Mouse (Mus musculus): ENCODE data around the gene Pdzrn4. TPM values are rescaled to one million over a fixed set of nuclear protein-coding genes. Genes with fewer than 3 reads are reported as not detected.

Gene Pdzrn4
- polyA plus RNA-seq, 1 experiment from 2014 or later: 1.9 TPM

DNA sequence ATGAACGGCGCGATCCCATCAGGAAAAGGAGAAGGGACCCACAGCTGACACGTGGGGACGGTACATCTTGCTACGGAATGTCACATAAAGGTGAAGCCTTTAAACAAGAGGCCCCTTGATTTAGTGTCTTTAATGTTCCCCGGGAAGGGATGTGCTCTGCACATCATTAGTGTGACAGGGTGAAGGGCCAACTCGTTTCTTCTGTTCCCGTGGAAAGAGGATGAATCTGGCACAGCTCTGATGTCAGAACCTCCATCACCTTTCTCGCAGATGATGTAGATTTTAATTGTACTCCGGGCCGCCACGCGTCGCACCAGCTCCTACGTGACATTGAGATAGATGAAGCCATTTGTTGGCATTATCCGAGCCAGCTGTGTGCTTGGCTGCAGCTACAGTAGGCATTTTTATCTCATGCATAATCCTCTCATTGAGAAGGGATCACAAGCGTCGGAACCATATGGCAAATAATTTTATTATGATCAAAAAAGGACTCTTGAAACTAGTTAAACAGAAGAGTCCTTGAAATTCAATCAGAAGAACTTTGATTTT lies 124.1 kb downstream of the Pdzrn4 start:
- 21% methylated on average over 19 of the region's 19 CpGs for WGBS
- Histone ChIP-seq H3K36me3 (ENCODE audit: control insufficient read depth, insufficient read depth, low read length) (no peaks in the 10 kb centered on the region), H3K9ac (ENCODE audit: low read depth, low read length) (no peak overlapping the region), H3K9me3 (ENCODE audit: control insufficient read depth, low read length) (no peaks in the 10 kb centered on the region), H3K27ac (ENCODE audit: low read depth, low read length) (no peak overlapping the region), H3K27me3 (ENCODE audit: control insufficient read depth, insufficient read depth, low read length) (0 out of 2 replicates have a peak, but pooled peaks cover 4% of the 10 kb centered on the region), H3K4me2 (replicated peaks; ENCODE audit: low read depth, low read length) (no peak overlapping the region; the same call in 1 of the 2 replicates), H3K4me1 (ENCODE audit: control insufficient read depth, insufficient read depth, low read length) (0 out of 2 replicates have a peak, but pooled peaks cover 2% of the 10 kb centered on the region), H3K4me3 (ENCODE audit: low read length) (no peak overlapping the region)
- no peak for ATAC-seq (ENCODE audit: low FRiP score, low TSS enrichment)

GRCm38 (mm10) chr15:92521686-92522085 lies 125.0 kb downstream of the Pdzrn4 start:
- Histone ChIP-seq H3K9ac (ENCODE audit: low read depth, low read length) (no peak overlapping the region), H3K9me3 (ENCODE audit: control insufficient read depth, low read length) (no peaks in the 10 kb centered on the region), H3K27ac (ENCODE audit: low read depth, low read length) (no peak overlapping the region), H3K4me2 (replicated peaks; ENCODE audit: low read depth, low read length) (peak overlapping the region; percentile 29), H3K27me3 (ENCODE audit: control insufficient read depth, insufficient read depth, low read length) (0 out of 2 replicates have a peak, but pooled peaks cover 4% of the 10 kb centered on the region), H3K4me1 (ENCODE audit: control insufficient read depth, insufficient read depth, low read length) (0 out of 2 replicates have a peak, but pooled peaks cover 2% of the 10 kb centered on the region), H3K36me3 (ENCODE audit: control insufficient read depth, insufficient read depth, low read length) (no peaks in the 10 kb centered on the region), H3K4me3 (ENCODE audit: low read length) (no peak overlapping the region)
- ATAC-seq (ENCODE audit: low FRiP score, low TSS enrichment): no peak
- WGBS: 24% methylated on average over 7 of the region's 7 CpGs

GRCm38 (mm10) chr15:92524917-92525316 lies 128.2 kb downstream of the Pdzrn4 start:
- Histone ChIP-seq H3K27me3 (ENCODE audit: control insufficient read depth, insufficient read depth, low read length) (0 out of 2 replicates have a peak, but pooled peaks cover 4% of the 10 kb centered on the region), H3K27ac (ENCODE audit: low read depth, low read length) (no peak overlapping the region), H3K9ac (ENCODE audit: low read depth, low read length) (no peak overlapping the region), H3K4me1 (ENCODE audit: control insufficient read depth, insufficient read depth, low read length) (0 out of 2 replicates have a peak, but pooled peaks cover 2% of the 10 kb centered on the region), H3K9me3 (ENCODE audit: control insufficient read depth, low read length) (no peaks in the 10 kb centered on the region), H3K4me3 (ENCODE audit: low read length) (no peak overlapping the region), H3K36me3 (ENCODE audit: control insufficient read depth, insufficient read depth, low read length) (no peaks in the 10 kb centered on the region), H3K4me2 (replicated peaks; ENCODE audit: low read depth, low read length) (no peak overlapping the region)
- ATAC-seq (ENCODE audit: low FRiP score, low TSS enrichment): peak; percentile 84
- WGBS: 13% methylated on average over 2 of the region's 2 CpGs

GRCm38 (mm10) chr15:92525416-92525815 lies 128.7 kb downstream of the Pdzrn4 start:
- Histone ChIP-seq H3K9me3 (ENCODE audit: control insufficient read depth, low read length) (no peaks in the 10 kb centered on the region), H3K4me1 (ENCODE audit: control insufficient read depth, insufficient read depth, low read length) (0 out of 2 replicates have a peak, but pooled peaks cover 2% of the 10 kb centered on the region), H3K36me3 (ENCODE audit: control insufficient read depth, insufficient read depth, low read length) (no peaks in the 10 kb centered on the region), H3K4me3 (ENCODE audit: low read length) (no peak overlapping the region), H3K4me2 (replicated peaks; ENCODE audit: low read depth, low read length) (no peak overlapping the region), H3K27ac (ENCODE audit: low read depth, low read length) (no peak overlapping the region), H3K9ac (ENCODE audit: low read depth, low read length) (no peak overlapping the region), H3K27me3 (ENCODE audit: control insufficient read depth, insufficient read depth, low read length) (0 out of 2 replicates have a peak, but pooled peaks cover 4% of the 10 kb centered on the region)
- peak; percentile 50; the same call in 1 of the 2 replicates for ATAC-seq (ENCODE audit: low FRiP score, low TSS enrichment)
- 54% methylated on average over 9 of the region's 9 CpGs for WGBS

DNA sequence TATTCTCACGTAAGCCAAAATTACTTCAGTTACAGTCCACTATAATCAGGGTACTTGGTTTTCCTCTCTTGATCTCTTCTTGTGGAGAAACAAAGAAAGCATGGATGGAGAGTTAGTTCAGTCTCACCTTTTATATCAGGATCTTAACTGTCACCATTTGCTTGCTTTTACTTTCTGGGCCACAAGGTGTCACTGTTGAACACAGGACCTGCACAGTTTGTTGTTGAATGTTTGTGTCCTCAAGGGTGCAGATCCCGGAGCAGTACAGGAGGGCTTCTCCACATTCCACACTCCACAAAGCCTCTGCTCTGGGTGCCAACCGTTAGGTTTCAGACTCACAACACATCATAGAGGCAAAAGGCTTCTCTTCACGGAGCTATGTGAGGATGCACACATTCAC lies 130.1 kb downstream of the Pdzrn4 start:
- 77% methylated on average over 4 of the region's 4 CpGs for WGBS
- Histone ChIP-seq H3K9me3 (ENCODE audit: control insufficient read depth, low read length) (no peaks in the 10 kb centered on the region), H3K36me3 (ENCODE audit: control insufficient read depth, insufficient read depth, low read length) (no peaks in the 10 kb centered on the region), H3K27ac (ENCODE audit: low read depth, low read length) (no peak overlapping the region), H3K4me3 (ENCODE audit: low read length) (no peak overlapping the region), H3K4me1 (ENCODE audit: control insufficient read depth, insufficient read depth, low read length) (0 out of 2 replicates have a peak, but pooled peaks cover 2% of the 10 kb centered on the region), H3K27me3 (ENCODE audit: control insufficient read depth, insufficient read depth, low read length) (0 out of 2 replicates have a peak, but pooled peaks cover 1% of the 10 kb centered on the region), H3K4me2 (replicated peaks; ENCODE audit: low read depth, low read length) (no peak overlapping the region), H3K9ac (ENCODE audit: low read depth, low read length) (no peak overlapping the region)
- no peak for ATAC-seq (ENCODE audit: low FRiP score, low TSS enrichment)

DNA sequence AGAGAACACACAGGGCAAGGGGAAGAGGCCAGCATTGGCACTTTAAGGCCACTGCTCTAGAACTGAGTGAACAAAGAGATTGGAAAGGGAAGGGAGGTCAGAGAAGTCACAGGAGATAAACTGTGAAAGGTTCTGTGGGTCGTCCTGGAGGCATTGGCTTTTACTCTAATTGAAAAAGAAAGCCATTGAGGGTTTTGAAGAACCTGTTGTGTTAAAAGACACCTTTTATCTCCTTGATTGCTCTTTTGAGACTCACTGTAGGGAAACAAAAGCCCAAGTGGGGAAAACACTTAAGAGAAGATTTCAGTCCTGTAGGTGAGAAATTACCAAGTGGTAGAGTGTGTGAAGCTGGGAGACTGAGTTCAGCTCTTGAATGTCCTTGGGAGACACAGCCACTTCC lies 146.6 kb downstream of the Pdzrn4 start:
- no peak for ATAC-seq (ENCODE audit: low FRiP score, low TSS enrichment)
- WGBS: 0% methylated on average over 1 of the region's 1 CpGs
- Histone ChIP-seq H3K4me2 (replicated peaks; ENCODE audit: low read depth, low read length) (no peak overlapping the region), H3K4me3 (ENCODE audit: low read length) (no peak overlapping the region), H3K27ac (ENCODE audit: low read depth, low read length) (no peak overlapping the region), H3K9ac (ENCODE audit: low read depth, low read length) (no peak overlapping the region), H3K36me3 (ENCODE audit: control insufficient read depth, insufficient read depth, low read length) (no peaks in the 10 kb centered on the region), H3K9me3 (ENCODE audit: control insufficient read depth, low read length) (no peaks in the 10 kb centered on the region), H3K27me3 (ENCODE audit: control insufficient read depth, insufficient read depth, low read length) (no peaks in the 10 kb centered on the region), H3K4me1 (ENCODE audit: control insufficient read depth, insufficient read depth, low read length) (no peaks in the 10 kb centered on the region)

DNA sequence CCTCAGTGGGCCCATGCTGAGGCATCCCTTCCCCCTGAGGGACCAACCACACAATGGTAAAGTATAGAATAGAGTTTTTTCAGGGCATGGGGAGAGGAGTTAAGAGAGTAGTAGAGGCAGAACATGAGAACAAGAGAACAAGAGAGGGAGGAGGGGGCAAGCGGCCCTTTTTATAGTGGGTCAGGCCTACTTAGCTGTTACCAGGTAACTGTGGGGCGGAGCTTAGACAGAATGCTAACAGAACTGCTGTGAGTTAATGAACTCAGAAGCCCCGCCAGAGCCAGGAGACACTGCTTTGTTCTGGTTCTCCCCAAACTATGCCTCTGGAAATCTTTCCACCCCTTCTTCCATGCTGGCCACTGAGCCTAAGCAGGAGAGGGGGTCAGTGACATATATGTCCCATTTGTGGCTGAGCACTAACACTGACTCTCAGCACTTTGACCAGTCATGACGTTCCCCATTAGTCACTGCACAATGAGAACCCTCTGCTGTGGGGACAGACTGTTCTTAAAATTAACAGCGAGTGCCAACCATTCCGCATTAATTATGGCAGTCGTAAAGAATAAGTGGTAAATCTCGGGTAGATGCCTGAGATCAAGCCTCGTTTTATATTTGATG lies 150.7 kb downstream of the Pdzrn4 start:
- Histone ChIP-seq H3K27ac (ENCODE audit: low read depth, low read length) (no peak overlapping the region), H3K4me1 (ENCODE audit: control insufficient read depth, insufficient read depth, low read length) (no peaks in the 10 kb centered on the region), H3K4me3 (ENCODE audit: low read length) (no peak overlapping the region), H3K27me3 (ENCODE audit: control insufficient read depth, insufficient read depth, low read length) (no peaks in the 10 kb centered on the region), H3K4me2 (replicated peaks; ENCODE audit: low read depth, low read length) (no peak overlapping the region), H3K36me3 (ENCODE audit: control insufficient read depth, insufficient read depth, low read length) (no peaks in the 10 kb centered on the region), H3K9me3 (ENCODE audit: control insufficient read depth, low read length) (no peaks in the 10 kb centered on the region), H3K9ac (ENCODE audit: low read depth, low read length) (no peak overlapping the region)
- WGBS: 25% methylated on average over 9 of the region's 9 CpGs
- ATAC-seq (ENCODE audit: low FRiP score, low TSS enrichment): peak; percentile 43; the same call in 1 of the 2 replicates

GRCm38 (mm10) chr15:92555012-92555574 lies 158.4 kb downstream of the Pdzrn4 start:
- Histone ChIP-seq H3K4me2 (replicated peaks; ENCODE audit: low read depth, low read length) (no peak overlapping the region), H3K4me3 (ENCODE audit: low read length) (no peak overlapping the region), H3K27me3 (ENCODE audit: control insufficient read depth, insufficient read depth, low read length) (no peaks in the 10 kb centered on the region), H3K36me3 (ENCODE audit: control insufficient read depth, insufficient read depth, low read length) (no peaks in the 10 kb centered on the region), H3K9ac (ENCODE audit: low read depth, low read length) (no peak overlapping the region), H3K9me3 (ENCODE audit: control insufficient read depth, low read length) (no peaks in the 10 kb centered on the region), H3K27ac (ENCODE audit: low read depth, low read length) (no peak overlapping the region), H3K4me1 (ENCODE audit: control insufficient read depth, insufficient read depth, low read length) (no peaks in the 10 kb centered on the region)
- 79% methylated on average over 7 of the region's 7 CpGs for WGBS
- no peak for ATAC-seq (ENCODE audit: low FRiP score, low TSS enrichment)

GRCm38 (mm10) chr15:92555716-92556115 lies 159.0 kb downstream of the Pdzrn4 start:
- no peaks in the 10 kb centered on the region for H3K4me1 ChIP-seq (ENCODE audit: control insufficient read depth, insufficient read depth, low read length)
- H3K27me3 ChIP-seq (ENCODE audit: control insufficient read depth, insufficient read depth, low read length): no peaks in the 10 kb centered on the region
- H3K4me3 ChIP-seq (ENCODE audit: low read length): no peak overlapping the region
- H3K4me2 ChIP-seq (replicated peaks; ENCODE audit: low read depth, low read length): no peak overlapping the region
- ATAC-seq (ENCODE audit: low FRiP score, low TSS enrichment): no peak
- no peaks in the 10 kb centered on the region for H3K9me3 ChIP-seq (ENCODE audit: control insufficient read depth, low read length)
- WGBS: 75% methylated on average over 3 of the region's 3 CpGs
- H3K9ac ChIP-seq (ENCODE audit: low read depth, low read length): no peak overlapping the region
- H3K36me3 ChIP-seq (ENCODE audit: control insufficient read depth, insufficient read depth, low read length): no peaks in the 10 kb centered on the region
- H3K27ac ChIP-seq (ENCODE audit: low read depth, low read length): no peak overlapping the region

Data from kidney, embryonic 14.5 days (tissue).